Mouse (Mus musculus): Measurements from ENCODE around the gene Acad10. TPM values are rescaled to one million over a fixed set of nuclear protein-coding genes. Genes with fewer than 3 reads are reported as not detected.

Gene Acad10
- polyA plus RNA-seq, 1 experiment, result 3.5 TPM

GRCm38 (mm10) chr5:121664971-121665370 is 4.7 kb upstream of the Acad10 start:
- TF ChIP-seq GATA1 (IDR thresholded peaks at IDR 0.05; ENCODE audit: low read length), result no peak

GRCm38 (mm10) chr5:121664078-121664477 is 3.8 kb upstream of the Acad10 start:
- no peak for TF ChIP-seq GATA1 (IDR thresholded peaks at IDR 0.05; ENCODE audit: low read length)

GRCm38 (mm10) chr5:121663456-121663855 is 3.1 kb upstream of the Acad10 start:
- TF ChIP-seq GATA1 (IDR thresholded peaks at IDR 0.05; ENCODE audit: low read length), result no peak

GRCm38 (mm10) chr5:121661494-121661893 is 1.2 kb upstream of the Acad10 start:
- no peak for TF ChIP-seq GATA1 (IDR thresholded peaks at IDR 0.05; ENCODE audit: low read length)

- no peak for TF ChIP-seq GATA1 (IDR thresholded peaks at IDR 0.05; ENCODE audit: low read length)
Measured at GRCm38 (mm10) chr5:121660897-121661254, 562 bp upstream of the Acad10 start.

GRCm38 (mm10) chr5:121654526-121654925 is 5.8 kb downstream of the Acad10 start:
- no peak for TF ChIP-seq GATA1 (IDR thresholded peaks at IDR 0.05; ENCODE audit: low read length)

- no peak for TF ChIP-seq GATA1 (IDR thresholded peaks at IDR 0.05; ENCODE audit: low read length)
Measured at GRCm38 (mm10) chr5:121649134-121649533, 11.2 kb downstream of the Acad10 start.

GRCm38 (mm10) chr5:121639601-121640000 is 20.7 kb downstream of the Acad10 start:
- no peak for TF ChIP-seq GATA1 (IDR thresholded peaks at IDR 0.05; ENCODE audit: low read length)

GRCm38 (mm10) chr5:121637296-121637695 is 23.0 kb downstream of the Acad10 start:
- no peak for TF ChIP-seq GATA1 (IDR thresholded peaks at IDR 0.05; ENCODE audit: low read length)

GRCm38 (mm10) chr5:121634668-121635067 is 25.6 kb downstream of the Acad10 start:
- no peak for TF ChIP-seq GATA1 (IDR thresholded peaks at IDR 0.05; ENCODE audit: low read length)

GRCm38 (mm10) chr5:121632804-121633203 is 27.5 kb downstream of the Acad10 start:
- TF ChIP-seq GATA1 (IDR thresholded peaks at IDR 0.05; ENCODE audit: low read length), result no peak

GRCm38 (mm10) chr5:121627871-121628270 is 32.4 kb downstream of the Acad10 start:
- TF ChIP-seq GATA1 (IDR thresholded peaks at IDR 0.05; ENCODE audit: low read length), result no peak

GRCm38 (mm10) chr5:121623241-121623640 is 37.1 kb downstream of the Acad10 start:
- TF ChIP-seq GATA1 (IDR thresholded peaks at IDR 0.05; ENCODE audit: low read length), result no peak

GRCm38 (mm10) chr5:121621102-121621501 is 39.2 kb downstream of the Acad10 start:
- TF ChIP-seq GATA1 (IDR thresholded peaks at IDR 0.05; ENCODE audit: low read length), result no peak

GRCm38 (mm10) chr5:121618592-121619513 is 41.5 kb downstream of the Acad10 start, which contains the start of gene Acad12:
Acad12 (minus strand) TSS chr5:121618938.
- no peak for TF ChIP-seq GATA1 (IDR thresholded peaks at IDR 0.05; ENCODE audit: low read length)

GRCm38 (mm10) chr5:121612036-121612435 is 48.3 kb downstream of the Acad10 start:
- TF ChIP-seq GATA1 (IDR thresholded peaks at IDR 0.05; ENCODE audit: low read length), result no peak

GRCm38 (mm10) chr5:121606151-121606550 is 54.2 kb downstream of the Acad10 start:
- TF ChIP-seq GATA1 (IDR thresholded peaks at IDR 0.05; ENCODE audit: low read length), result no peak

Data from G1E-ER4 (cell line).